Mouse (Mus musculus) Patski (cell line): Measurements from ENCODE around the gene Nosip. TPM values are rescaled to one million over a fixed set of nuclear protein-coding genes. Genes with fewer than 3 reads are reported as not detected.

Experiments
- ATAC-seq: fragments of 100-300 bp; one replicate; pipeline ENCODE4 v1.8.0; 2021
- CTCF ChIA-PET: fragments of 350-600 bp; sonication (Branson Sonifier 250); formaldehyde crosslinking; loops from one replicate; lab custom pipeline; 2022; ENCODE audit warnings: inconsistent platforms; lab: Charles Lee
- POLR2A ChIA-PET: fragments of 350-600 bp; sonication (Branson Sonifier 250); formaldehyde crosslinking; loops from one replicate; lab custom pipeline; 2022; ENCODE audit warnings: antibody characterized with exemption, inconsistent platforms; lab: Charles Lee
- DNase-seq: peaks from one replicate; pipeline ENCODE4 v3.0.0-alpha.2; 2011; ENCODE audit warnings: low read depth, low spot score
- H3K27me3 ChIP-seq: fragments of 371-371 bp; one replicate; pipeline ENCODE4 v1.5.1; 2021
- CTCF ChIP-seq: fragments of 100-300 bp; IDR thresholded peaks from one replicate; pipeline ENCODE4 v1.5.1; 2021
- in situ Hi-C: fragments of 300-500 bp; cut with MboI; formaldehyde crosslinking; loops from 3 replicates; pipeline ENCODE4 v1.11.1; 2018; ENCODE audit warnings: low pct_unique_long_range_greater_than_20kb, mixed read lengths
- polyA plus RNA-seq: library from polyadenylated mRNA; unstranded; gene quantifications from one replicate; pipeline ENCODE4 v1.2.3, GENCODE M21; 2021

Nosip gene
- polyA plus RNA-seq, 1 experiment from 2014 or later, result 77.4 TPM

GRCm38 (mm10) chr7:45083300-45083890, 21.2 kb downstream of the Nosip start:
- DNase-seq (no peak), ATAC-seq (no peak)
- ChIA-PET CTCF (interaction anchor here (1.3 kb wide), 1 partner anchor 14 kb away, joined by 3 read pairs; no protein-coding TSS in a partner anchor), POLR2A (no interaction called here)
- TF ChIP-seq CTCF, result no peak
- in situ Hi-C loops, result no loop called here
- H3K27me3 ChIP-seq, result no peaks in the 10 kb centered on the region

- ChIA-PET POLR2A (no interaction called here), CTCF (no interaction called here)
- no peaks in the 10 kb centered on the region for H3K27me3 ChIP-seq
- no peak for DNase-seq
- in situ Hi-C loops, result loop anchor here (5.0 kb wide), 1 partner anchor 36 kb away; the partner anchor contains the start of gene Rps11
- TF ChIP-seq CTCF, result no peak
- ATAC-seq, result no peak
Measured at GRCm38 (mm10) chr7:45086084-45086483, 23.9 kb downstream of the Nosip start.

GRCm38 (mm10) chr7:45088597-45088996, 26.4 kb downstream of the Nosip start:
- TF ChIP-seq CTCF, result no peak
- ATAC-seq (no peak), DNase-seq (no peak)
- no peaks in the 10 kb centered on the region for H3K27me3 ChIP-seq
- ChIA-PET CTCF (no interaction called here), POLR2A (no interaction called here)
- in situ Hi-C loops, result loop anchor here (5.0 kb wide), 1 partner anchor 34 kb away; the partner anchor contains the start of gene Rps11

GRCm38 (mm10) chr7:45090251-45090977, 28.2 kb downstream of the Nosip start:
- POLR2A ChIA-PET, result no interaction called here
- ATAC-seq, result no peak
- H3K27me3 ChIP-seq, result no peaks in the 10 kb centered on the region
- CTCF ChIA-PET, result no interaction called here
- TF ChIP-seq CTCF, result no peak
- no peak for DNase-seq
- in situ Hi-C loops, result no loop called here

- ATAC-seq (no peak), DNase-seq (no peak)
- CTCF ChIA-PET, result interaction anchor here (1.2 kb wide), 1 partner anchor 23 kb away, joined by 5 read pairs; no protein-coding TSS in a partner anchor
- POLR2A ChIA-PET, result no interaction called here
- TF ChIP-seq CTCF, result no peak
- in situ Hi-C loops, result no loop called here
- H3K27me3 ChIP-seq, result no peaks in the 10 kb centered on the region
Measured at GRCm38 (mm10) chr7:45091001-45091990, 29.1 kb downstream of the Nosip start.

- H3K27me3 ChIP-seq, result no peaks in the 10 kb centered on the region
- DNase-seq (no peak), ATAC-seq (no peak)
- in situ Hi-C loops, result no loop called here
- POLR2A ChIA-PET, result no interaction called here
- TF ChIP-seq CTCF, result no peak
- CTCF ChIA-PET, result interaction anchor here (1.2 kb wide), 1 partner anchor 24 kb away, joined by 5 read pairs; no protein-coding TSS in a partner anchor
Measured at GRCm38 (mm10) chr7:45092048-45092447, 29.8 kb downstream of the Nosip start, which contains the start of gene Rcn3. Gene Rcn3 (minus strand): TSS chr7:45092221.

- TF ChIP-seq CTCF, result no peak
- DNase-seq (no peak), ATAC-seq (no peak)
- ChIA-PET CTCF (no interaction called here), POLR2A (interaction anchor here (1.2 kb wide), 1 partner anchor 9 kb away, joined by 3 read pairs; no protein-coding TSS in a partner anchor)
- no peaks in the 10 kb centered on the region for H3K27me3 ChIP-seq
- in situ Hi-C loops, result no loop called here
Measured at GRCm38 (mm10) chr7:45092828-45093515, 30.7 kb downstream of the Nosip start.

GRCm38 (mm10) chr7:45093516-45093905, 31.3 kb downstream of the Nosip start:
- no peak for ATAC-seq
- TF ChIP-seq CTCF, result no peak
- POLR2A ChIA-PET, result interaction anchor here (1.2 kb wide), 1 partner anchor 9 kb away, joined by 3 read pairs; no protein-coding TSS in a partner anchor
- in situ Hi-C loops, result no loop called here
- no peak for DNase-seq
- CTCF ChIA-PET, result no interaction called here
- H3K27me3 ChIP-seq, result no peaks in the 10 kb centered on the region

GRCm38 (mm10) chr7:45094121-45094520, 31.9 kb downstream of the Nosip start:
- DNase-seq (no peak), ATAC-seq (no peak)
- TF ChIP-seq CTCF, result no peak
- in situ Hi-C loops, result no loop called here
- ChIA-PET POLR2A (interaction anchor here (1.2 kb wide), 1 partner anchor 10 kb away, joined by 3 read pairs; no protein-coding TSS in a partner anchor), CTCF (no interaction called here)
- no peaks in the 10 kb centered on the region for H3K27me3 ChIP-seq
